Mouse (Mus musculus) spleen, adult 2 months (tissue): ENCODE measurements around the gene Dnph1. TPM values are rescaled to one million over a fixed set of nuclear protein-coding genes. Genes with fewer than 3 reads are reported as not detected.

Experiments
- DNase-seq, 2 experiments: peaks; one replicate each; pipeline versions ENCODE4 v3.0.0 to v3.0.0-alpha.2; 2012 to 2021; ENCODE audit warnings: low spot score in 2 of 2, low read depth in 1 of 2
- H3K27ac ChIP-seq: fragments of 200-500 bp; 2 replicates; pipeline ENCODE4 v1.5.1; 2012; ENCODE audit warnings: low read length, inconsistent platforms; ENCODE audit not compliant: insufficient read depth
- H3K27me3 ChIP-seq: fragments of 200-500 bp; 2 replicates; pipeline ENCODE4 v1.6.1; 2012; ENCODE audit warnings: mild to moderate bottlenecking, moderate library complexity, low read length, inconsistent platforms; ENCODE audit not compliant: control insufficient read depth, insufficient read depth
- H3K36me3 ChIP-seq: fragments of 200-500 bp; 2 replicates; pipeline ENCODE4 v1.6.1; 2012; ENCODE audit warnings: mild to moderate bottlenecking, low read length, inconsistent platforms; ENCODE audit not compliant: control insufficient read depth, insufficient read depth
- H3K4me1 ChIP-seq: fragments of 200-500 bp; 2 replicates; pipeline ENCODE4 v1.6.1; 2011; ENCODE audit warnings: inconsistent platforms; ENCODE audit not compliant: control insufficient read depth, insufficient read depth, insufficient read length
- H3K4me3 ChIP-seq: fragments of 200-500 bp; 2 replicates; pipeline ENCODE4 v1.5.1; 2011; ENCODE audit warnings: mild to moderate bottlenecking, inconsistent platforms; ENCODE audit not compliant: insufficient read depth, insufficient read length; ENCODE audit errors: extremely low read depth
- CTCF ChIP-seq: fragments of 200-500 bp; IDR thresholded peaks from 2 replicates; pipeline ENCODE4 v1.5.1; 2011; ENCODE audit warnings: mild to moderate bottlenecking, inconsistent platforms; ENCODE audit not compliant: insufficient read depth, insufficient read length, insufficient replicate concordance; ENCODE audit errors: extremely low read depth
- POLR2A ChIP-seq: fragments of 200-500 bp; IDR thresholded peaks from 2 replicates; pipeline ENCODE4 v1.6.1; 2011; ENCODE audit warnings: low read depth, low read length, inconsistent platforms
- WGBS: fragments of 180-500 bp; shearing (Covaris S2); methylation state at CpG from one replicate; pipeline ENCODE4 v1.1.7; 2018; 5-methylcytosine and 5-hydroxymethylcytosine counted together
- polyA plus RNA-seq: library from polyadenylated mRNA; depleted of rRNA; stranded (reverse); fragments of >200 nt; gene quantifications from 2 replicates; pipeline ENCODE4 v1.2.3, GENCODE M21; 2012; rRNA removed

The Dnph1 gene
- polyA plus RNA-seq, 1 experiment, result 2.3 TPM

- Histone ChIP-seq H3K4me1 (no peaks in the 10 kb centered on the region; the same call in none of the 2 replicates), H3K4me3 (peak overlapping the region; percentile 62; the same call in 1 of the 2 replicates), H3K27me3 (no peaks in the 10 kb centered on the region), H3K27ac (no peak overlapping the region), H3K36me3 (peaks cover 21% of the 10 kb centered on the region)
- WGBS, result 60% methylated on average over 7 of the region's 7 CpGs
- TF ChIP-seq POLR2A, result no peak
- no peak for TF ChIP-seq CTCF
- no peak for DNase-seq
These were observed 50.1 kb downstream of the Dnph1 start for GRCm38 (mm10) chr17:46546591-46546990.

- WGBS, result 67% methylated on average over 8 of the region's 8 CpGs
These were observed 50.5 kb downstream of the Dnph1 start for GRCm38 (mm10) chr17:46546995-46547394.

GRCm38 (mm10) chr17:46547923-46548322, 51.4 kb downstream of the Dnph1 start:
- no peaks in the 10 kb centered on the region for H3K27me3 ChIP-seq
- no peaks in the 10 kb centered on the region; the same call in none of the 2 replicates for H3K4me1 ChIP-seq
- no peak for DNase-seq
- H3K4me3 ChIP-seq, result no peak overlapping the region
- no peak overlapping the region for H3K27ac ChIP-seq
- 75% methylated on average over 3 of the region's 3 CpGs for WGBS
- H3K36me3 ChIP-seq, result peaks cover 22% of the 10 kb centered on the region
- TF ChIP-seq POLR2A (no peak), CTCF (no peak)

More at GRCm38 (mm10) chr17:46546995-46547394, 50.5 kb downstream of the Dnph1 start:
- H3K36me3 ChIP-seq, result peaks cover 22% of the 10 kb centered on the region
- TF ChIP-seq POLR2A, result no peak
- TF ChIP-seq CTCF, result no peak
- no peaks in the 10 kb centered on the region for H3K27me3 ChIP-seq
- no peak for DNase-seq
- no peak overlapping the region for H3K4me3 ChIP-seq
- no peak overlapping the region for H3K27ac ChIP-seq
- H3K4me1 ChIP-seq, result no peaks in the 10 kb centered on the region; the same call in none of the 2 replicates

- 87% methylated on average over 11 of the region's 11 CpGs for WGBS
- TF ChIP-seq POLR2A, result no peak
- TF ChIP-seq CTCF, result no peak
- Histone ChIP-seq H3K27ac (no peak overlapping the region), H3K4me3 (no peak overlapping the region), H3K27me3 (no peaks in the 10 kb centered on the region), H3K4me1 (peaks cover 2% of the 10 kb centered on the region), H3K36me3 (peaks cover 23% of the 10 kb centered on the region)
- no peak for DNase-seq
These were observed 52.2 kb downstream of the Dnph1 start for GRCm38 (mm10) chr17:46548741-46549140.

- DNase-seq, result peak in 1 of 2 experiments; percentile 45
- Histone ChIP-seq H3K27me3 (no peaks in the 10 kb centered on the region), H3K4me3 (no peak overlapping the region), H3K4me1 (peaks cover 2% of the 10 kb centered on the region), H3K27ac (no peak overlapping the region), H3K36me3 (peaks cover 23% of the 10 kb centered on the region)
- WGBS, result 55% methylated on average over 8 of the region's 8 CpGs
- TF ChIP-seq CTCF, result peak; percentile 68; the same call in 1 of the 2 replicates
- no peak for TF ChIP-seq POLR2A
These were observed 52.7 kb downstream of the Dnph1 start for GRCm38 (mm10) chr17:46549193-46549592.

Other genes starting within 250 kb of the Dnph1 start
- gene Polr1c, start 248.7 kb upstream of the Dnph1 start, polyA plus RNA-seq, result 30.0 and 33.6 TPM in 2 replicates
- gene Yipf3, start 248.6 kb upstream of the Dnph1 start, polyA plus RNA-seq, result 128 and 138 TPM in 2 replicates
- 0.82 and 0.89 TPM in 2 replicates for gene Lrrc73, start 243.2 kb upstream of the Dnph1 start, polyA plus RNA-seq
- gene Tjap1, start 213.7 kb upstream of the Dnph1 start, polyA plus RNA-seq, result 28.8 and 40.4 TPM in 2 replicates
- gene Dlk2, start 199.3 kb upstream of the Dnph1 start, polyA plus RNA-seq, result 0.46 and 0.50 TPM in 2 replicates
- gene Abcc10, start 168.4 kb upstream of the Dnph1 start, polyA plus RNA-seq, result 15.4 and 23.3 TPM in 2 replicates
- 37.6 and 55.4 TPM in 2 replicates for gene Zfp318, start 113.0 kb upstream of the Dnph1 start, polyA plus RNA-seq
- gene Crip3, start 67.8 kb upstream of the Dnph1 start, polyA plus RNA-seq, result 8.9 and 10.0 TPM in 2 replicates
- gene Slc22a7, start 58.3 kb upstream of the Dnph1 start, polyA plus RNA-seq, result 0.07 TPM in 1 of 2 replicates, not detected in the other
- gene Ttbk1, start 9.0 kb upstream of the Dnph1 start, polyA plus RNA-seq, result 0.82 and 0.89 TPM in 2 replicates
- 16.2 and 19.4 TPM in 2 replicates for gene Cul9, start 49.7 kb downstream of the Dnph1 start, polyA plus RNA-seq
- gene Srf, start 59.5 kb downstream of the Dnph1 start, polyA plus RNA-seq, result 146 and 226 TPM in 2 replicates
- 8.5 and 11.1 TPM in 2 replicates for gene Ptk7, start 132.8 kb downstream of the Dnph1 start, polyA plus RNA-seq
- 14.2 and 14.6 TPM in 2 replicates for gene Klc4, start 149.3 kb downstream of the Dnph1 start, polyA plus RNA-seq
- 48.3 and 49.8 TPM in 2 replicates for gene Mrpl2, start 149.5 kb downstream of the Dnph1 start, polyA plus RNA-seq
- 19.0 and 21.5 TPM in 2 replicates for gene Cul7, start 153.6 kb downstream of the Dnph1 start, polyA plus RNA-seq
- 25.8 and 32.8 TPM in 2 replicates for gene Rrp36, start 177.6 kb downstream of the Dnph1 start, polyA plus RNA-seq
- gene Mea1, start 182.1 kb downstream of the Dnph1 start, polyA plus RNA-seq, result 30.2 and 34.6 TPM in 2 replicates
- gene Klhdc3, start 184.2 kb downstream of the Dnph1 start, polyA plus RNA-seq, result 57.5 and 69.2 TPM in 2 replicates
- 28.8 and 34.2 TPM in 2 replicates for gene Ppp2r5d, start 208.4 kb downstream of the Dnph1 start, polyA plus RNA-seq
- 44.9 and 64.0 TPM in 2 replicates for gene Pex6, start 214.8 kb downstream of the Dnph1 start, polyA plus RNA-seq
- gene Gnmt, start 232.5 kb downstream of the Dnph1 start, polyA plus RNA-seq, result 6.4 and 8.1 TPM in 2 replicates